In genomic region chr2:120403653-120403985, GRCm38 (mm10) we compare ENCODE assay signal across 7 mouse cellular contexts. TPM values are rescaled to one million over a fixed set of nuclear protein-coding genes. Genes with fewer than 3 reads are reported as not detected.
DNase-seq lines count a peak whose midpoint lies in the region; ATAC-seq and TF ChIP-seq lines count a peak whose summit lies in the region.

Ganc (plus strand) TSS chr2:120403896.

- H3K36me3 ChIP-seq in testis, adult 2 months (ENCODE audit: control insufficient read depth, insufficient read depth, low read length): no peaks in the 10 kb centered on the region; the same call in 1 of the 2 replicates
- no peaks in the 10 kb centered on the region; the same call in 1 of the 2 replicates for H3K36me3 ChIP-seq in embryonic facial prominence, embryonic 11.5 days (replicated peaks; ENCODE audit: control insufficient read depth, insufficient read depth, low read depth, low read length)
- no peaks in the 10 kb centered on the region for H3K36me3 ChIP-seq in heart, embryonic 11.5 days (ENCODE audit: control insufficient read depth, insufficient read depth, low read length)
- peaks cover 6% of the 10 kb centered on the region for H3K36me3 ChIP-seq in myocyte (ENCODE audit: control insufficient read depth, insufficient read depth)

- DNase-seq in testis, postnatal 14 days (ENCODE audit: low spot score): no peak
- DNase-seq in embryonic facial prominence, embryonic 11.5 days (ENCODE audit: low spot score): peak; percentile 74
- DNase-seq in left cerebral cortex, postnatal 25 days (ENCODE audit: low spot score in 2 of 2): no peak
- DNase-seq in right cerebral cortex, adult 18-20 months: no peak

- peak within 1 kb of the TSS; percentile 95 for H3K27ac ChIP-seq in testis, adult 2 months (ENCODE audit: control insufficient read depth, insufficient read depth, low read depth, low read length)
- peak within 1 kb of the TSS; percentile 75 for H3K27ac ChIP-seq in embryonic facial prominence, embryonic 11.5 days (replicated peaks; ENCODE audit: low read depth, low read length)
- peak within 1 kb of the TSS; percentile 98 for H3K27ac ChIP-seq in heart, embryonic 11.5 days (ENCODE audit: low read depth, low read length)

- WGBS in embryonic facial prominence, embryonic 11.5 days: under 1% methylated on average over 17 of the region's 17 CpGs
- under 1% methylated on average over 17 of the region's 17 CpGs for WGBS in heart, embryonic 11.5 days (ENCODE audit: insufficient replicate concordance)

- TF ChIP-seq POLR2A in testis, adult 2 months (IDR thresholded peaks at IDR 0.05; ENCODE audit: control insufficient read depth, low read depth, low read length): no peak
- no peak for TF ChIP-seq POLR2A in myocyte (IDR thresholded peaks at IDR 0.05; ENCODE audit: insufficient read length, low read depth)

- H3ac ChIP-seq in myocyte (ENCODE audit: control insufficient read depth, insufficient read length): peak within 1 kb of the TSS; percentile 87

- H3K4me1 ChIP-seq in testis, adult 2 months (ENCODE audit: control insufficient read depth, insufficient read depth, low read length): peaks cover 3% of the 10 kb centered on the region
- no peaks in the 10 kb centered on the region; the same call in 1 of the 2 replicates for H3K4me1 ChIP-seq in embryonic facial prominence, embryonic 11.5 days (ENCODE audit: control insufficient read depth, insufficient read depth, low read length)
- peaks cover 3% of the 10 kb centered on the region; the same call in 1 of the 2 replicates for H3K4me1 ChIP-seq in heart, embryonic 11.5 days (ENCODE audit: control insufficient read depth, insufficient read depth, low read length)

- no peaks in the 10 kb centered on the region for H3K9me3 ChIP-seq in embryonic facial prominence, embryonic 11.5 days (replicated peaks; ENCODE audit: control insufficient read depth, low read length)
- H3K9me3 ChIP-seq in heart, embryonic 11.5 days (replicated peaks; ENCODE audit: control insufficient read depth, low read length): no peaks in the 10 kb centered on the region

- no peaks in the 10 kb centered on the region for H3K27me3 ChIP-seq in testis, adult 2 months (ENCODE audit: control insufficient read depth, insufficient read depth, low read length)
- H3K27me3 ChIP-seq in embryonic facial prominence, embryonic 11.5 days (ENCODE audit: control insufficient read depth, insufficient read depth, low read length): no peaks in the 10 kb centered on the region
- no peaks in the 10 kb centered on the region for H3K27me3 ChIP-seq in heart, embryonic 11.5 days (ENCODE audit: control insufficient read depth, insufficient read depth, low read length)
- H3K27me3 ChIP-seq in myocyte (ENCODE audit: control insufficient read depth, insufficient read depth, insufficient read length): no peaks in the 10 kb centered on the region

- peaks cover 47% of the 10 kb centered on the region for H3K79me2 ChIP-seq in myocyte (ENCODE audit: control insufficient read depth, insufficient read depth)

- peak within 1 kb of the TSS; percentile 76 for H3K9ac ChIP-seq in embryonic facial prominence, embryonic 11.5 days (replicated peaks; ENCODE audit: low read length)
- peak within 1 kb of the TSS; percentile 91 for H3K9ac ChIP-seq in heart, embryonic 11.5 days (ENCODE audit: low read depth, low read length)

- no peak for TF ChIP-seq CTCF in testis, adult 2 months (IDR thresholded peaks at IDR 0.05; ENCODE audit: control insufficient read depth, insufficient read depth, insufficient replicate concordance, low read depth, low read length)

- peak within 1 kb of the TSS; percentile 97 for H3K4me3 ChIP-seq in testis, adult 2 months (ENCODE audit: control insufficient read depth, low read depth, low read length)
- H3K4me3 ChIP-seq in embryonic facial prominence, embryonic 11.5 days (ENCODE audit: low read depth, low read length): peak within 1 kb of the TSS; percentile 80
- peak within 1 kb of the TSS; percentile 93 for H3K4me3 ChIP-seq in heart, embryonic 11.5 days (ENCODE audit: low read depth, low read length)
- H3K4me3 ChIP-seq in myocyte: peak within 1 kb of the TSS; percentile 78

- intact Hi-C loops in left cerebral cortex, postnatal 25 days (cut with DNase I): no loop called here

- peak; percentile 84 for ATAC-seq in embryonic facial prominence, embryonic 11.5 days (replicated peaks; ENCODE audit: insufficient number of reproducible peaks, low FRiP score, low TSS enrichment, low read depth)
- peak; percentile 66; the same call in 1 of the 2 replicates for ATAC-seq in heart, embryonic 11.5 days (replicated peaks; ENCODE audit: insufficient number of reproducible peaks, low FRiP score, low TSS enrichment)

- peak within 1 kb of the TSS; percentile 61 for H3K4me2 ChIP-seq in embryonic facial prominence, embryonic 11.5 days (ENCODE audit: low read depth, low read length)
- H3K4me2 ChIP-seq in heart, embryonic 11.5 days: peak within 1 kb of the TSS; percentile 80
- H3K4me2 ChIP-seq in myocyte (ENCODE audit: low read depth): peak within 1 kb of the TSS; percentile 96

TF ChIP-seq in myocyte, 11 proteins besides CTCF, POLR2A, EP300 and RAD21:
- no peak for TF ChIP-seq CEBPB (IDR thresholded peaks at IDR 0.05; ENCODE audit: insufficient read depth, poor library complexity, severe bottlenecking)
- TF ChIP-seq POLR2AphosphoS2 (IDR thresholded peaks at IDR 0.05; ENCODE audit: insufficient read length, low read depth): no peak
- no peak for TF ChIP-seq MYOD1 (IDR thresholded peaks at IDR 0.05; ENCODE audit: control insufficient read depth in 1 of 3, insufficient read length in 2 of 3, low read depth in 2 of 3)
- TF ChIP-seq E2F4 (IDR thresholded peaks at IDR 0.05; ENCODE audit: insufficient read depth): no peak
- no peak for TF ChIP-seq REST (IDR thresholded peaks at IDR 0.05; ENCODE audit: insufficient read depth, insufficient read length)
- no peak for TF ChIP-seq TCF3 (IDR thresholded peaks at IDR 0.05; ENCODE audit: insufficient read length, low read depth)
- no peak for TF ChIP-seq SRF (IDR thresholded peaks at IDR 0.05; ENCODE audit: control insufficient read depth, insufficient read length, low read depth)
- no peak for TF ChIP-seq TCF12 (IDR thresholded peaks at IDR 0.05; ENCODE audit: insufficient read depth, poor library complexity, severe bottlenecking)
- no peak for TF ChIP-seq USF1 (IDR thresholded peaks at IDR 0.05; ENCODE audit: low read depth)
- TF ChIP-seq MYOG (IDR thresholded peaks at IDR 0.05; ENCODE audit: control insufficient read depth in 1 of 3, insufficient read depth in 1 of 3, insufficient read length in 2 of 3, low read depth in 2 of 3): no peak
- TF ChIP-seq MAX (IDR thresholded peaks at IDR 0.05; ENCODE audit: low read depth): no peak
TF ChIP-seq in myocyte: peak in this region for 0.

RNA-seq across cellular contexts. Expression of gene Ganc, which starts in this region (rescaled TPM):
- polyA plus RNA-seq in testis, adult 2 months (2012; rRNA removed): 7.2 and 8.4 TPM in 2 replicates
- polyA plus RNA-seq in embryonic facial prominence, embryonic 11.5 days (2014; fragmentation: Nextera tagmentation; extraction: Ambion mirVana): 5.6 and 8.3 TPM in 2 replicates
- polyA plus RNA-seq in heart, embryonic 11.5 days (2014; fragmentation: Nextera tagmentation; extraction: Ambion mirVana): 7.0 and 9.0 TPM in 2 replicates
- total RNA-seq in left cerebral cortex, postnatal 25 days (2021): 10 to 100 TPM; 12.6 to 15.7 TPM
- polyA plus RNA-seq in myocyte (2012; fragmentation: generic; extraction: Trizol): 3.8 TPM
